Mouse (Mus musculus) brain, embryonic 14.5 days (tissue): Measurements from ENCODE around the gene Tfpi.

Experiments
- CTCF ChIP-seq: fragments of 200-500 bp; IDR thresholded peaks from 2 replicates; pipeline ENCODE4 v1.5.1; 2012; ENCODE audit warnings: inconsistent platforms, mild to moderate bottlenecking, moderate library complexity, borderline replicate concordance; ENCODE audit not compliant: insufficient read depth, insufficient read length; ENCODE audit errors: extremely low read depth
- POLR2A ChIP-seq: fragments of 200-500 bp; IDR thresholded peaks from 2 replicates; pipeline ENCODE4 v1.6.1; 2012; ENCODE audit warnings: mild to moderate bottlenecking, inconsistent platforms, borderline replicate concordance; ENCODE audit not compliant: poor library complexity, insufficient read depth, insufficient read length, severe bottlenecking; ENCODE audit errors: extremely low read depth

GRCm38 (mm10) chr2:84495108-84495507 lies 18.5 kb upstream of the Tfpi start:
- TF ChIP-seq CTCF: no peak
- no peak for TF ChIP-seq POLR2A
